Mouse (Mus musculus): ENCODE results near the gene Sec24c. TPM values are rescaled to one million over a fixed set of nuclear protein-coding genes. Genes with fewer than 3 reads are reported as not detected.
"Not testable (repeated sequence)": the region's sequence is repeated elsewhere in the genome, so short reads cannot be mapped to it uniquely, and the experiment has no call there.

The Sec24c gene
- 10 to 100 TPM; 65.7 to 75.8 TPM for total RNA-seq (2021)
- long read RNA-seq, experiment 1, full-length matches to known transcripts = 3 of 56 reads
- long read RNA-seq, experiment 1, partial matches to known transcripts = 20 of 56 reads
- long read RNA-seq, experiment 1, other reads (novel, unspliced or antisense) = 33 of 56 reads
- long read RNA-seq, experiment 2, full-length matches to known transcripts = 2 of 35 reads
- long read RNA-seq, experiment 2, partial matches to known transcripts = 8 of 35 reads
- long read RNA-seq, experiment 2, other reads (novel, unspliced or antisense) = 25 of 35 reads

DNA sequence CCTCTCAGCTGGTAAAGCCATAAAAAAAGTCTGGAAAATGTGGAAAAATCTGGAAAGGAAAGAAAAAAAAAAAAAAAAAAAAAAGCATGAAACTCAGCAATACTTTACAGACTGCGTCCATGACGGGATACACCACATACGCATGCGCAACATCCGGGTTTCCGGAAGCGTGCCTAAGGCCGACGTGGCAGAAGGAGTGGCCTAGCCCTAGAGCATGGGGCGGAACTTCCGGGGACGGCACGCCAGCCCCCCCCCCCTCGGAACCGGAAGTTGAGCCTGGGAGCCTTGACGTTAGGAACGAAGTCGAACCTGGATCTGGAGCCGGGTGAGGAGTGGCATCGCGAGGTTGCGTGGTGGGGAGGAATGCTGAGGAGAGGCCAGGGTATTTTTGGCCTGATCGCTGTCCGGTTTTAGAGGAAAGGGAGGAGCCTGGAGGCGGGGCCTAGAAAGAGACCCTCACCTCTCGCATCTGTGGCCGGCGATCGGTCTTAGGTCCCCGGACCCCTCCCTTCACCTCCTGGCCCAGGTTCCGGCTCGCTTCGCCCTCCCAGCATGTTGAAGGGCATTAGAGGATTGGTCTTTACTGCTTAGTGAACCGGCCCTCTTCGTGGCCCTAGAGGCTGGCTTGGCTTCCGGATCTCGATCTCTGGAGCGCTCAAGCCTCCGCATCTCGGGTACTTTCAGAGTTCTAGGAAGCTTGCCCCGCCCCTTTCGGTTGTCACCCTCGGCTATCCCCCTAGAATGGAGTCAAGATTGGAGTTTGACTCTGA lies at the start of gene Sec24c:
Gene Sec24c (plus strand): TSS at position 245 of the 770 bp plus-strand sequence.
- DNase-seq (ENCODE audit: low spot score) = peak; percentile 99

DNA sequence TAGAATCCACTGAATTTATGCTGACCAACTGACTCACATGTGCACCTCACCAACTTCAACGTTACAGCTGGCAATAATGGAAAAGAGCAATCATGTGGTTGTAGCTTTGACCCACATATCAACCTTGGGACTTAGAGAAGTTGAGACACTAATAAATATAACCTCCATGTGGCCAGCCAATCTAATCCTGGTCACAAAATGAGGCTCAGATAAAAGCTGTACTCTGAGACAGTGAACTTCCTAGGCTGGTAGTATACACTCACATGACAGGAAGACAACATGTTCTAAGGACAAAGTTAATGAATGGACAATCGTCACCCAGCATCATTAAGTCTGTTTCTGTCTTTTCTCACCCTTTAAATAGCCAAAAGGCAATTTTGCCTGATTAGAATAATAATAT lies 47.7 kb upstream of the Sec24c start:
- DNase-seq (ENCODE audit: low spot score) = no peak

- DNase-seq (ENCODE audit: low spot score) = no peak
Observed at GRCm38 (mm10) chr14:20626971-20627370, 47.1 kb upstream of the Sec24c start.

DNA sequence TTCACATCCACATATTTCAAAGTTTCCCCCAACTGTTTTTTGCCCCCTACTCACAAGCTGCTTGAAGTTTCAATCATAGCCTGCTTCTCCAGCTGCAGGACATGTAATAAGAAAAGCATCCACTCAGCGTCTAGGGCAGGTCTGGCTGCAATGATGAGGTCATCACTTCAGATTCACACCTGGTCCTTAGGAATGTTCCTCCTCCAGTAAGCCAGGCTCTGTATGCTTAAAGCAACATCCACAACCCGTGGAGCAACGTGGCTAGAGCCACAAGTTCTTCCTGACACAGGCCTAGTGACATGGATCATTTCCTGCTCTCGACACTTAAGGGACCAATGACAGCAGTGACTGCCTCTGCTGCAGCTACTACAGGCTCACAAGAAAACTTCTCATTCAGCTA lies 42.9 kb upstream of the Sec24c start:
- no peak for DNase-seq (ENCODE audit: low spot score)

- no peak for DNase-seq (ENCODE audit: low spot score)
Observed at GRCm38 (mm10) chr14:20635546-20635945, 38.6 kb upstream of the Sec24c start.

GRCm38 (mm10) chr14:20636968-20637367 lies 37.1 kb upstream of the Sec24c start:
- not testable (repeated sequence) for DNase-seq (ENCODE audit: low spot score)

DNA sequence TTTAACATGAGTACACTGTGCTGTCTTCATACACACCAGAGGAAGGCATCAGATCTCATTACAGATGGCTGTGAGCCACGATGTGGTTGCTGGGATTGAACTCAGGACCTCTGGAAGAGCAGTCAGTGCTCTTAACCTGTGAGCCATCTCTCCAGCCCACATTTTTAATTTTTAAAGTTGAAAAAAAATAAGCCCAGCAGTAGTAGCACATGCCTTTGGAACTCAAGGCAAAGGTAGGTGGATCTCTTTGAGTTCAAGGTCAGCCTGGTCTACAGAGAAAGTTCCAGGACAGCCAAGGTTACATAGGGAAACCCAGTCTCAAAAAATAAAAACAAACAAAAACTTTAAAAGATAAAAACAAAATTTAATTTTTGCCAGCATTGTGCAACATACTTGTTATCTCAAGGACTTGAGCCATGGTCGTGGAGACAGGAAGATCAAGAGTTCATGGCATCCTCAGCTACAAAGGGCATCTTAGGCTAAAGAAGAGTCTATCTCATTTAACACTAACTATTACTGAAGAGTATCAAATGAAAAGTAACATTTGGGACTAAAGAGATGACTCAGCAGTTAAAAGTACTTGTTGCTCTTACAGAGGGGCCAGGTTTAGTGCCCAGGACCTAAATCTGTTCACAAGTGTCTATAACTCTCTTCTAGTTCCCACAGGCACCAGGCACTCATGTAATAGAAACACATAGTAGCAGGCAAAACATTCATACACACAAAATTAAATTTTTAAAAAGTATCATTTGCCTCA lies 36.1 kb upstream of the Sec24c start:
- no peak for DNase-seq (ENCODE audit: low spot score)

- DNase-seq (ENCODE audit: low spot score) = no peak
Observed at GRCm38 (mm10) chr14:20638702-20639101, 35.4 kb upstream of the Sec24c start.

DNA sequence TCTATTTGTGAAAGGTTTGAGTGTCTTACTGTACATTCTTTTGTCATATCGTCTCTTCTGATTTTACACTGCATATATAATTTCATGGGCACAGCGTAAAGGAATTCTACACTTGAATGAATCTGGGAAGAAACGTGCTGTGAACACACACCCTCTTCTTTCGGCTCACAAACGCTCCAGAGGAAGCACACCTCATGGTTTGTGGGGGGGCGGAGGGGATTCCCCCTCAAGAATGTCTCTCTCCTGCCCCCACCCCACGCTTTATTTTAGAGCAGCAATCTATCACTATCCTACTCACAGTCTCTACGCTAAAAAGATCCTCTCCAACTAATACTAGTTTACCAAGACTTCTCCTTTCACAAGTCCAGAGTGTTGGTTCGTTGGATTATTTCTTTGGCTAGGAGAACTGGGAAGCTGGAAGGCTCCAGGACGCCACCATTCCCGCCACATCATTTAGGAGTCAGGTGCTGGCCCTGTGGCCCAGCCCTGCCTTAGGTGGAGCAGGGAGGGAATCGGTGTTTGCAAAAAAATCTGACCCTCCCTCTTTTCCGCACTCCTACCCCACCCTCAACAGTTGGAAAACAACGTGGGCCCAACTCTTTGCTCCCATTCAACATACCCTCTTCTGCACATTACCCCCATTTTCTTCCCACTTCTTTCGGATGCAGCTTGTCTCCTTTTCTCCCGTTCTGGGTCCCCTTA lies 34.0 kb upstream of the Sec24c start:
- DNase-seq (ENCODE audit: low spot score) = no peak

DNA sequence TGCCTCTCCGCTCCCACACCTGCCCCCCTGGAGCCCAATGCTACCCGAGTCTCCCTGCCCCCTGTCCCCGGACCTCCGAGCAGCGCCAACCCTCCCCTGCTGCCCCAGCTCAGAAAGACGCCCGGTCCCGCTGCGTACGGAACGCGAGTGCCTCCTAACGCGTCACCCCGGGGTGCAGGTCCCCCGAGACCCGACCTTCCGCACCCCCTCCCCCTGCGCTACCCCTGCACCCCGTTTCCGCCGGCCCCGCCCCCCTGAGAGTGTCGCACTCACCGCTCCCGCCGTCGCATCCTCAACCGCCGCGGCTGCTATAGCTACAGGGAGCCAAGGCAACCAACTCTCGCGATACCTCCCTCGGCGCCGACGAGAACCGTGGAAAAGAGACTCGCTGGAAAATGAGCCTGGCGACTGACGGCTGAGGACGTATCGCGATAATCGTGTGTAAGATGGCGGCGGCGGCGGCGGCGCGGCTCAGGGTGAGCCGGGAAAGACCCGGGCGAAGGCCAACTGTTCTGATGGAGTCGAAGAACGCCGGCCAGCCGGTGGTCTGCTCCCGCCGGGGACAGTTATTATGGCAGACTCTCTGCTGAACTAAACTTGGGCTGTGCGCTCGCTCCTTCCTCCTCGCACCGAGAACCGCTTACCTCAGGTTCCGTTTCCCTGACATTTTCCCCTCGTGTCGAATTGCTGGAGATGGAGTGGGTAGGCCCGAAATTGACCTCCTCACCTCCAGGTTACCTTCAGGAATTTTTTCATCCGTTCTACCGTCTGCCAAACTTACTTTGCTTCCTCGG lies 33.3 kb upstream of the Sec24c start, which contains the start of gene Usp54:
Gene Usp54 (minus strand): TSS at position 420 of the 794 bp plus-strand sequence.
- DNase-seq (ENCODE audit: low spot score) = peak; percentile 99

- DNase-seq (ENCODE audit: low spot score) = no peak
Observed at GRCm38 (mm10) chr14:20641438-20641875, 32.7 kb upstream of the Sec24c start.

- no peak for DNase-seq (ENCODE audit: low spot score)
Observed at GRCm38 (mm10) chr14:20645547-20645946, 28.6 kb upstream of the Sec24c start.

- no peak for DNase-seq (ENCODE audit: low spot score)
Observed at GRCm38 (mm10) chr14:20646381-20646780, 27.7 kb upstream of the Sec24c start.

GRCm38 (mm10) chr14:20651000-20651399 lies 23.1 kb upstream of the Sec24c start:
- DNase-seq (ENCODE audit: low spot score) = no peak

- peak; percentile 88 for DNase-seq (ENCODE audit: low spot score)
Observed at GRCm38 (mm10) chr14:20651722-20652256, 22.3 kb upstream of the Sec24c start.

DNA sequence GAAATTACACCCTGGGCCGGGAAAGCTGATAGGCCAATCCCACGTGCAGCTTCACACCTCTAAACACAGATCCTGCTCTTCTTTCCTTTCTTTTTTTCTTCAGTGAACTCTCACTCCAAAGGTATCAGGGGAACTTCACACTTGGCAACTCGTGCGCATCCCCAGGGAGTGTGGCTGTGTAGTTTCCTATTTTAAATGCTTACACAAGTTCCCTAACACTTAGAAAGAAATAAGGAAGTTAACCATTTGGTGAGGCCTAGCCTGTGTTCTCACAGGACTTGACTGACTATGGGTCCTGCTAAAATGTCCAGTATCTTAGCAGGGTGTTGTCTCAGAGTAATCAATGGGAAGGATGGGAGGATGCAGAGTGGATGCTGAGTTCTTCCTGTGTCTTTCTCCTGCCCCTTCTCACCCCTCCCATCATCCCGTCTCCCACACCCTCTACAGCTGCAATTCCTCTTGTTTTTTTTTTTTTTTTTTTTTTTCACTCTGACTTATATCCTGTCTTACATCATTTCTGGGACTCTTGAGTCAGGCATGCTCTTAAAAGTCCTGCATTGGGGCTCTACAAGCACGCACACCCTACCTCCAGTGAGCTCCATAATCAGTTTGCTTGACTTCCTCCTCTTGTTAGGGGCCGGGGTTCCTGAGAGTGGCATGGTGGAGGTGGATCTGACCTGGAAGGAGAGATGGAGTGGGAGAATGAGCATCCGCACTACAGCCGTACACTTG lies 19.3 kb upstream of the Sec24c start:
- no peak for DNase-seq (ENCODE audit: low spot score)

- DNase-seq (ENCODE audit: low spot score) = peak; percentile 85
Observed at GRCm38 (mm10) chr14:20655731-20656130, 18.4 kb upstream of the Sec24c start.

DNA sequence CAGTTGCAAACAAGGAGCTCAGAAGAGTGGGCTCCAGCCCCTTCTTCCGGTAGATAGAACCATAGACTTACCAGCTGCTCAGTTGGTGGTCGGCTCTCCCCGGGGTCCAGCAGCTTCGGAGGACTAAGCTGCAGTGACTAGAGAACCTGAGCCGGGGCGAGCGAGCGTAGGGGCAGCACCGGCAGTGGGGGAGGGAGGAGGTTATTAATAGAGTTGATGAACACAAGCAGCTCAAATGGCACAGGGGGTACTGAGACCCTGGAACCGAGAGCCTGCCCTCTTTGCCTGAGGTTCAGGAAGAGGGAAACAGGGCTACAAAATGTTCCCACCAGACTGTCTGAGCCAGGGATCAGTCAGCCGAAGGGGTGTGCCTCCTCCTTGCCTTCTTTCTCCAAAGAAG lies 17.7 kb upstream of the Sec24c start, which contains the start of gene Myoz1:
Gene Myoz1 (minus strand): TSS at position 180 of the 400 bp plus-strand sequence.
- DNase-seq (ENCODE audit: low spot score) = peak; percentile 81

DNA sequence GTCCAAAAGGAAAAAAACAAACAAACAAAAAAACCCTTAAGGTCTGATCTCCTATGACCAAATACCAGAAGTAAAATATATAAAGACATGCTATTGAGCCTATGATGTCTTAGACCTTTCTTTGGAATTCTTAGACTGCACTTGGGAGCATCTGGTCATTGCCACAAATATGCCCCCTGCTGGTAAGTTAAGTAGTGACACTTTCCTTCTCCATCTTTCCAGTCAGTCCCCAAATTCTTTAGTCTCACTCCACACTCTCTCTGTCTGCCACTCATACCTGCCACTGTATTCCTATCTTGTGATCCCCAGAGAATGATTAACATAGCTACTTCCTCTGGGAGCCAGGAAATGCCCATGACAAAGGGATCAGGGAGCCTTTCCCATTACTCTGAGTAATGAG lies 15.8 kb upstream of the Sec24c start:
- peak; percentile 77 for DNase-seq (ENCODE audit: low spot score)

Measured in gastrocnemius, adult 18-20 months (tissue).